Mouse (Mus musculus) gastrocnemius, adult 8-10 months (tissue): ENCODE measurements at regions not wholly inside any gene's neighbourhood (a gene's known extent, or its start where the extent isn't known, plus 50 kb on each side); places are given as distances from the start of the nearest gene placed in this dataset.
"Not testable (repeated sequence)": the region's sequence is repeated elsewhere in the genome, so short reads cannot be mapped to it uniquely, and the experiment has no call there.

Source experiments
- DNase-seq, 2 experiments: peaks; one replicate each; pipeline ENCODE4 v3.0.0; 2022; ENCODE audit warnings: low spot score in 2 of 2

DNA sequence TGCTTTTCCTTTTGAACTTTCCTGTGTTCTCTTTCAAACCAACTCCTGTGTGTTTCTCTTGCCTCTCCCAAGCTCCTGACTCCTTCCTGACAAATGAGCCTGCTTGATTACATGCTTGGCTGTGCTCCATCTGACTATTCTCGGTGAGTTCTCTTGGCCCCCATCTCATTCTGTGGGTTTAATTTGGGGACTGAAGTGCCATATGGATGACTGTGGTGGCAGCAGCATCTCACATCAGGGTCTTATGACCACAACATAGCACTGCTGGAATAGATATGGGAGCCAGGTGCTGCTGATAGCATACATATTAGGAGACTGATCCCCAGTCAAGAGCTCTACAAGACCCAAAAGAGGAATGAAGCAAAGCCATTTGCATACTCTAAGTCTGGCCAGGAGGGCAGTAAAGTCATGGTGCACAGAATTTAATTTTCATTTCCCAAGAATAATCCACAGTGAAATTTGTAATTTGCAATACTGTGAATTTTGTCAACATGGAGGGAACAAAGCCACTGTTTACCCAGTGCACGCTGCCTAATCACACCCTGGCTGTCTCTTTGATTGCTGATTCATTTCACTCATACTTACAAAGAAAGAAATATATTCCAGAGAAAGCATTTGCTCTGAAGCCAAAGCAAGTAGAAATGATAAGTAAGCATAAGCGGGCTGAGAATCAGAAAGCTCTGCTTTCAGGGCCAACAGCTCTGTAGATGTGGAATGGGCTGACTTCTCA, 1478.4 kb upstream of the Gm7489 start:
- no peak for DNase-seq

DNA sequence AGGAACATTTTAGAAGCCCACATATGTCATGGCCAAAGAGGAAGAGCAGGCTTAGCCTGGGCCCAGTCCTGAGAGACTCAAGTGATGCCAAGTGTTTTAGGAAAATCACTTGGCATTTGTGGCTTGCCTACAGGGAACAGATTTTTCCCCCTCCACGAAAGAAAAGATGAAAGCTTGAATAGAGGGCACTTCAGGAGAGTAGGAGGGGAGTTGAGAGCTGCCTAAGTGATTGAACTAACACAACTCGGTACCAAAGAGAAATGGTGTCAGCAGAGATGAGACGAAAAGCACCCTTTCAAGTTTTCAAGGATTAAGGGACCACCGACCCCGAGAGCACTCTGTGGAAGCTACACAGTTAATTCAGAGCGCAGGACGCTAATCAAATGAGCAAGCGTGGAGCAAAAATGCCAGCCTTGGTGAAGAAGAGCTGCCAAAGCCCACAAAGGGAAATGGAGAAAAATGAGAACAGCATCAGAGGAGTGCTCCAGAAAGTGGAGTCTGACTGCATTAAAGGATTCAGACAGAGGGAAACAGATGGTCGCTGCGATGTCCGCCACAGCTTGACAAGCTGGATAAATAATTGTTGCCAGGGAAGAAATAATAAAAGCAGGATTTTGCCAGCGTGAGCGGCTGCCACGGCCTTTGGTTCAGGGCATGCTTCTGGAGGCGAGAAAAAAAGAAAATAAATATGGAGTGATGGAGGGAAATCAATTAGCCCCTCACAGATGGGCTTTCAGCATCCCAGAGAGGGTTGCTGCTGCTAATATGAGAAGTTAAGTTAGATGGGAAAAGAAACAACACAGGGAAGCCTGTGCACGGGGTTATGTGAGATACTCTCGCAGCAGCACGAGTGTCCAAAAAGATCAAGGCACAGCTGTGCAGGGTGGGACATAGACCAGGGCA, 1471.6 kb upstream of the Gm7489 start:
- no peak for DNase-seq

DNA sequence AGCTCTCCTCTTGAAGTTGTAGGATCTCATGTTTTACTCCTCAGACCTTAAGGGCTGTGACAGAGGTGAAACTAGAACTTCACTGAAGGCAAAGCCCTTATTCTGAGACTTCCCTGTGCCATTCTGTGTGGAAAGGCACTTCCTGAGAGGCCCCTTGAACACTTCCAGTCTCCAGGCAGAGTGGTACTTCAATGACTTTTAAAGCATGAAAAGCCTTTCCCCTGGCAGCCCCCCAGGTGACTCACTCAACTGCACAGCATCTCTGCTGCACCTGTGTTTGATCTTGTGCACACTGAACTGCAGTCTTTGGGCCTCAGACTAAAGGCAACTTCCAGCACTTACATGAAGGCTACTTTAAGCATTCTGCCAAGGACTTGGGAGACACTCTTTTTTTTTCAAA, 1458.7 kb upstream of the Gm7489 start:
- DNase-seq, result no peak

DNA sequence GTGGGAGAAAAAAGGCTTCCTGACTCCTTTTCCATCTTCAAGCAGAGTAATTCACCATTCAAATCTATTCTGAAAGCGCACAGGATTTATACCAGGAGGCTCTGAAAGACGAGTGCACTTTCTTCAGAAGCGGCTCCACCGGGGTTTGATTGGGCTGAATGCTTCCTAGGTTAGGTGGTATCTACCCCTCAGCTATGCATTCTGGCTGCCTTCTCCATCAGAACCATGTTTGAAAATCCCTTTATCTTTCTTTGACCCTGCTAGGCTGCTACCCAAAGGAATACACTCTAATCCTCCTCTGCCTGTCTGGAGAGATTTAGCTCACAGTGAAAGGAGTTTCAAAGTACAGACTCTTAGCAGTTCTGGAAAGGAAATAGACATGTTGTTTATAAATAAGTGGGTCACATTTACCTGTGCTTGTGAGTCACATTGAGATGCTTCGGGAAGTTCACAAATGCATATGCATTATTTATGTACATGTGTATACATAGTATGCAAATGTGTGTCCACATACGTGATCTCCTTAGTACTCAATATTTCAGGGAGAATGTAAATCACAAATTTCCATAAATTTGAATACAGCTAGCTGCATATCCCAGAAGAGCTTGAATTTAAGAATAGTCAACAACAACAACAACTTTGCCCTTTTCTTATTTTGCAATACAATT, 1454.1 kb upstream of the Gm7489 start:
- no peak for DNase-seq

DNA sequence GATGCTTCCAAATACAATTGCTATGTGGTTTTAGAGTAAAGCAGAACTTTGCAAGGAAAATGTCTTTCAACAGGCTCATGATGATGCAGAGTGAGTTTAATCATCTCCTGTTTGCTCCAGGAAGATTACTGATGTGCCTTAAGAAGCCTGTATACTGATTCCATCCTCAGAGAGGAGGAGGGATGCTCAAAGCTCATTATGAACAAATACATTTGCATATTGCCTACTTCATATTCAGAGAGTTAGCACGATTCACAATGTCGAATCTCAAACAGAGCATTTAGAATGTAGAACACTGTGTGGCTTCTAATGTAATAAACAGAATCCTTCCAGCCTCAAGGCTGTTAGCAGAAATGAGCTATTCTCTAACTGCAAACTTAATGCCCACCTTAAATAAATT, 1451.1 kb upstream of the Gm7489 start:
- DNase-seq, result no peak

DNA sequence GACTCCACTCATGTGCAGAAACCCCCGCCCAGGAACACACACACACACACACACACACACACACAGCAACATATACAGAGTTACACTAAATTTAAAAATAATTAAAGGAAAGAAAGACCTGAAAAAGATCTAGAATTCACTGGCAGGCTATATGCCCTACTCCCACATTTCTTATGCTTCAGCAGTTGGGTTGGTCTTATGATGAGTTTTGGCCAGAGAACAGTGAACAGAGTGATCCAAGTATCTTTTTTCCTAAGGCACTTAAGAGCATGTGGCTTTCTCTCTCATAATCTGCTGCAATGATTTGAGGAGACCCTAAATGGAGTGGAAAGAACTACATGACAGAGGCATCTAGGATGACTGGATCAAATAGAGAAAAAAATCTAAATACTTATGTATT, 1446.3 kb upstream of the Gm7489 start:
- no peak for DNase-seq

DNA sequence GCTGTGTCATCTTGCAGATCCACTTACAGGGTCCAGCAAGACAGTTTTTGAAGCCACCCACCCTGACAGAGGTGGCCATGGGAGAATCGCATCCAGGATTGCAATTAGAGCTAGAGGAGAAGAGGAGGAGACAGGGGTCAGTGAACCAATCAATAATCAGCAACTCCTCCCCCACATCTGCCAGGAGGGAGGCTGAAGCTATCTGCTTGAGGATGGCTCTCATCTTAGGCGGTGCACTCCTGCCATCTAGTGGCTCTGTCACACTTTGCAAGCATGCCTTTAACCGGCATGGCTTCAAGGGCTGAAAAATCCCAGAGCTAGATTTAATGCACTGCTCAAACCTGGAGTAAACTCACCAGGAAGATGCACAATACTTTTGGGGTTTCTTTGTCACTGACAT, 1425.9 kb upstream of the Gm7489 start:
- peak in 1 of 2 experiments; percentile 8 for DNase-seq

DNA sequence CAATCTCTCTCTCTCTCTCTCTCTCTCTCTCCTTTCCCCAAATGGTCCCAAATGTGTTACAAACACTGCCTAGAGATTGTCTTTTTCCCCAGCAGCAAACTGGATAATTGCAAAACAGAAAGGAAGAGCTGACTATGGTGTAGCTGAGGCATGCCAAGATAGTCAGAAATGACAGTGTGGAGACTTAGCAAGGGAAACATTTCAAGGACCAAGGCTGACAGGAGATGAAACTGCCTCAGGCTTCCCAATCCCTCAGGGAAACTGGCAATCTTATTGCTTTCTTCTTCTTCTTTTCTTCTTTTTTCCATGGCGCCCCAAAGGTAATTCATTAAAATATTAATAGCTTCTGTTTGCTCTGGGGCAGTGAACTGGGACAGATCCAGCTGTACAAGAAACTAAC, 1425.4 kb upstream of the Gm7489 start:
- DNase-seq, result no peak

DNA sequence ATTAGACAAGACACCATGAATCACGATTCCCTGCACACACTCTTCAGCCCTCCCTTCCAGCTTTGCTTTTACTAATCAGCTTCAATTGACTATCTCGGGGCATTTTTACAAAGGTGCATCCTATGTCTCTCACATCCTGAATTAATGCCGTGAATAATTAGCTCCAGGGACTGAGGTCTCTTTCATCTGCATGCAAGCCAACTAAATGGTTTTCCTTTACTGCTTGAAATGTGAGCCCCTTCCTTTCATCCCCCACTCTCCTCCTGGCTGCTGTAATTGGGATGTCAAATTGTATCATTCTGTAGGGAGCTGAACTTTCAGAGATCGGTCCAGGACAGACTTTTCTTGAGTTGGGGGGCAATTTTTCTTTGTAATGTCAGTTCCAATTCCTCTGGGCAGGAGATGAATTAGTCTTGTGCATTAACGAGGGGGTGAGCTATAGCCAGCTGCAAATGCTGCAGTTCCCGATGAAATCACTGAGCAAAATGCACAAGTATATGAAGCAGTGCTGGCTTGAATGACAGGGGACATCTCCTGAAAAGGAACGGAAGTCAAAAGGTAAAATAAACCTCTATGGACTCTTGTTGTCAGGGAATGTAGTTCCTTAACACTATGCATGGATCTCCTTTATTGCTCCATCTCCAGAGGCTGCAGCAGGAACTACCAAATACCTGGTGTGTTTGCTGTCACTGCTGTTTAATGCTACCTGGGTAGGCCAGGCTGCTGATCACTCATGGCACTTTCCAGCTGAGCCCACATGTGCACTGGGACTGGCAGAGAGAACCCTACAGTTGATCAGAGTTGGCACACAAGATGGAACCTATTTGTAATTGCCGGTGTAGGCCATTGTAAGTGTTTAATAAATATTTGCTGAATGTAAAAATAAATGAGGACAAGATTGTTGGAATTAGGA, 1420.2 kb upstream of the Gm7489 start:
- no peak for DNase-seq

DNA sequence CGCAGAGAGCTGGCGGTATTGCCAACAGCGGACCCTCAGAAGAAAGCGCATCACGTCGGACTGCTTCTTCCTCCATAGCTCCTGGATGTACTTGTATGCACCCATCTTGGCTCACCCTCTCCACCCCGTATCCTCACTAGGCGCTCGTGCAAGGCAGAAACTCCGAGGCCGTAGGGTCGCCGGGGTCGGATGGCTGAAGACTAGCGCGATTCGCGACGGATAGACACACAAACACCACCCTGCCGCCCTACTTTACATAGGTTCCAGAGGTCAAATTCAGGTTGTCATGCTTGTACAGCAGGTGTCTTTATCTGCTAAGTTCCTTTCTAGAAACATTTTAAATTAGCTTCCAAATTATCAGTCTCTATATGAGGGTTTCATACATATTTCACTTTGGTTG, 1406.6 kb upstream of the Gm7489 start:
- DNase-seq, result not testable (repeated sequence)

DNA sequence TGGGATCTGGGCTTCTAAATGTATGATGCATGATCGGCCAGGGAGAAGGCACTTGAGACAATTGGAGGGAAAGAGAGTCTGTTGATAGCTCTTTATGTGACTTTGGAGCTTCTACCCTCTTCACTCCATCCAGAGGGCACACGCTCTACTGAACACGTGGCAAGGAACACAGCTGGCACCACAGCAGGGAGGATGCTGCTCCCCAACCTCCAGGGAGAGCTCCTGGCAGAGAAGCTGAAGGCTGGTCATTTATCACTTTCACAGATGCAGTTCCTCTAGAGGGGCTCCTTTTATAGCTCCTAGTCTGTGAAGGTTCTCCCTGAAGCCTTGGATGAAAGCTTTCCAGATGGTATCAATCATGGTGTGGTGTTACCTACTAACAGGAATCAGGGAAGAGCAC, 1403.9 kb upstream of the Gm7489 start:
- DNase-seq, result no peak

DNA sequence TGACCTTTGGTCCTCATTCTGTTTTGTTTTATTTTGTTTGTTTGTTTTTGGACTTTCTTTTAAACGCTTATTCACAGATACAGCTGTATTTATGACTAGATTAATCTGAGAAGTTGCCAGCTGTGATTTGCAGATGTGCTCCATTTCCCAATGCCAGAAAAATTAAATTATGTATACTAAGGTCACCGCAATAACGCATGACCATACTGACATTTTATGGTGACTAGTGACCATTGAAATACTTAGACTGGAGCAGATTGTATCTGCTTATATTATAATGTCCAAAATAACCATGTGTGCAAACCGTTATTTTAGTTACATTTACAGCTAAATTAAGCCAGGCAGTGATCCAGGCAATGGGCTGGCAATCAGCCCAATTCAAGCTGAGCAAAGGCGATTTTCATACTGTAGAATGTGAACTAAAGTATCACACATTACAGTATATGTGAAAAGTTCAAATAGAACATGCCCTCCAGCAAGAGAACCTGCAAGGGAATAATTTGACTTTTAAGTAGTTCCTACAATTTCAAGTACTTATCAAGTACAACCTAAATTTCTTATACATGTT, 1401.0 kb upstream of the Gm7489 start:
- no peak for DNase-seq

DNA sequence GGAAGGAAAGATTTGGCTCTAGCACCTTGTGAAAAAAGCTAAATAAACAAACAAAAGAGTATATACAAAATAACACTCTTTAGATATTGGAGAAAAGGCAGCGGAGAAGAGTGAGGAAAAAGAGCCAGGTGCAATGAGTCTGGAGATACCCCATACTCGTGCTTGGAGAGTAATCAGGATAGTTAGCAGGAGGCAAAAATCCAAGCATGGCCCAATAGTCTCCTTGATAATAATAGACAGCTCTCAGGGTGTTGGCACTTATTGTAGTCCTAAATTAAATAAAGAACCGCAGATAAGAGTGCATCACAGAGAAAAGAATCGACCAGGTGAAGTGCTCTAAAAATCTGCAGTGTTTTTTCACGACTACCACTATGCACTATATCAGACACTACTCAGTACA, 1400.4 kb upstream of the Gm7489 start:
- DNase-seq, result no peak

DNA sequence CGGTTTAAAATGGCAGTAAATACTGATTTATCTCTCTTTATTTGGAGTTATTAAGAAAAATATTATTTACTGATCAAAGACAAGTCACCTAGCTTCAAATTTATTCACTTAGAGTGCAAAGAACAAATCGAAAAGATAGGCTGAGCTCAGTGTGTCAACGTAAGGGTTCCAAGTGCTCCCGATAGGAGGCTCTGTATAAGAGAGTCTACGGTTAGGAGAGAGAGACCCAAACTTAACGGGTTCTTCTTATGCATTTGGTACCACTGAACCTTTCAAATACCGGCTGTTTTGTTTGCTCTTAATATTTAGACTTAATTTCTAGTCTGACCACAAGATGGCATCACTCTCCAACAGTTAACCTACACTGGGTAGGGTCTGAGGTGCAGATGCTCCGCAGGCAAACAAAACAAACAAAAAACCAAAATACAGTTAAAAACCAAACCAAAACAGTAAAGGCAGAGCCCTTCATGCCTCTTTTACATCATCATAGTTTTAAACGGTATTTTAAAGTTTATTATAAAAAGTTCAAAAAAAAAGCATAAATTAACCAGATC, 1379.4 kb upstream of the Gm7489 start:
- no peak for DNase-seq

DNA sequence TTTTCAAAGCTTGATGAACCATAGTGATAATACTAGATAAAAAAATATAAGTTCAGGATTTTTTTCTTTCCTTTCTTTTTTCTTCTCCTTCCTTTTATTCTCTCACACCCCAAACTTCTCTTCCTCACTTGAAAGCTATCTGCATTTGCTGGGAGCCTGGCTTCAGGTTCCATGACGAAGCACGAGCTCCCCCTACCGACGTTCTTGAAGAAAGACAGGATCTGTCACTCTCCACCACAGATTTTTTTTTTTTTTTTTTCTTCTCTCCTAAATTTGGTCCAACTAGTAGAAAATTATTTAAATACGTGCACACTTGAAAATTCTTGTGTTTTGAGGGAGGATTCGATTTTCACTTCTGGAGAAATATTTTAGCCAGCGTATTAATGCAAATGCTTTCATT, 1377.8 kb upstream of the Gm7489 start:
- DNase-seq, result no peak

DNA sequence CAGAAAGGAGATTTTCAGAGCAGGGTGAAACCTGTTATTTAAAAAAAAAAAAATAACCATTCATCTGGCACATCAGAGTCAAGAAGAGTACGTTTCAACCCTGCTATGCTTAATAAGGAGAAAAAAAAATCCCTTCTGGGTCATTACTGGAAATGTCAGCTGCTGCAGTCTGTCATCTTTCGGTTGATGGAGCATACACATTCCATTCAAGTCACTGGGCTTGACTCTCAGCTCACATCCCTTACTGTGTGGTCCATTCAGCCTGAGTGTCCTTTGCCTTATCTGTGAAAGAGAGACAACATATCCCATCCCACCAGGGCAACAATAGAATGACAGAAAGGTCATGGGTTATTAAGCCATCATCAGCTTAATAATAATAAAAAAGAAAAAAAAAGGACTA, 1376.1 kb upstream of the Gm7489 start:
- no peak for DNase-seq

DNA sequence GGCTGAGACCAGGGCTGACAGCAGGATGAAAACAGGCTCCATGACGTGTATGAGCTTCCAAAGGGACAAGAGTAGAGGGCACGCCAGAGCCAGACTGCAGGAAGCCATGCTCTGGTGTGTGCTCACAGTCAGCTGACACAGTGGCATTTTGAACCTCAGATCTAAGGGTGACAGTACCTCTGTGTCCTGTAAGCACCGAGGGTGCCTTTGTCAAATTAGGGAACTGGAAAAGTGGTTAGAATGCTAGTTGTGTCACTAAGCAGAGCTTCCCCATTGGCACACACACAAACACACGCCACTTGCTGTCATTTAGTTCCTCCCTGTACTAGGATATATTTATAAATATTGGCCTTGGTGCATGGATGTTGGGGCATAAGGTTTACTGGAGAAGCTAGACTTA, 1374.6 kb upstream of the Gm7489 start:
- no peak for DNase-seq

DNA sequence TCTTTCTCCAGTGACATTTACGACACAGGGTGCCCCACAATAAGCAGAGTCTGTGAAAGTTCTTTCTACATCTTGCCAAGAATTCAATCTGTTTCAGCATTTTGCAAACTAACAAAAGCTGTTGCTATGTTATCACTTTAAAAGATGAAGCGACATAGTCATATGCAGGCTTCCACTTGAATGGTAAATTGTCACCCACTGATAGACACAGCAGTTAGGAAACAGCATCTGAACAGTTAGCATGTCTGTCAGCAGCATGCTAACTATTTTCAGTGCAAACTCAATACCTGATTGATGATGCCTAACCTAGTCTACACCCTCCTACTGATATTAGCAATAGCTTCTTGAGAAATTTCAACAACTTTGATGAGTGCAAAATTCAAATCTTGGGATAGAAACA, 1348.1 kb upstream of the Gm7489 start:
- DNase-seq, result no peak

DNA sequence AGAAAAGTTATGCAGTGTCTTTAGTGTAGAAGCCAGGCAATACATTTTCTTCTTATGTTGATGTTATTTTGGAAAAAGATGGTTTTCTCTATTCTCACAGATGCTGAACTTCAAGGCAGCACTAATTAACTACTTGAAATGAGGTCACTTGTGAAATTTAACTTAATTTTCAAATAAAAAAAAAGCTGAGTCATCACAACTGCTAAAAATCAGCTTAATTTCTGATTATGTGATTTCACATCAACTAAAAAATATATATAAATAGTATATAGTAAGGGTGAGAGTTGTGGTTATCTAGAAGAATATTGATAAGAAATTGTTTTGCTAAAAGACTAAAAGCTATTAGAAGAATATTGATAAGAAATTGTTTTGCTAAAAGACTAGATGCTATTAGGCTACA, 1326.0 kb upstream of the Gm7489 start:
- no peak for DNase-seq

DNA sequence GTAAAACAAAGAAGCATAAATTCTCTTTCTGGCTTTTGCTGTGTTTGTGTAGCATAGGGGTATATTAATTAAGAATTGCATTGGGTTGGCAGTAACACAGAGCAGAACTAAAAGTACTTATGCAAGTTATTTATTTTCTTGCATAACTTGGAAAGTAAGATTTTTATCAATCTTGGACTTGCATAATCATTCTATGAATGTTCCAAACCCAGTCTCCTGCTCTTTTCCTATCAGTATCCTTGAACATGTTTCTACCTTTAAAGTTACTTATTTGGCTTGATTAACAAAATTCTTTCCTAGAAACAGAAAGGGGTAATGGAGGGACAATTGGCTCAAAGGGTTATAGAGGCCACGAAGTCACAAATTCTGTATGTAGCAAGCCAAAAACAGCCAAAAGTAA, 1320.6 kb upstream of the Gm7489 start:
- no peak for DNase-seq

DNA sequence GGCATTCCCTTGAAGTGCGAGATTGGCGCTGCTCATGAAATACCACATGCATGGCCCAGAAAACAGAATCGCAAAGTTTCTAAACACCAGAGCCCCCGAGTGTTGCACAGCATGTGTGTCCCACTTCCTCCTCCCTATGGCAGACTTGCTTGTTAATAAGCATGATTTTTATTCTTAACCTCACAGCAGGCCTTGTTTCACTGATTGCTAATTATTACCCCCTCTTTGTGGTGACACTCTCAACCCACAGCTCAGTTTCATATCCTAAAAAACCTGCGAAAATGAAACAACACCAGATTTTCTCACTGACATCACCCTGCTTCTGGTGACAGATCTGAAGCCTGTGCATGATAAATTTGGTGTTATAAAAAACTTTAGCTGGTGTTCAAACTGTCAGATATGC, 1319.3 kb upstream of the Gm7489 start:
- no peak for DNase-seq
